Mouse (Mus musculus) heart, embryonic 14.5 days (tissue): Measurements from ENCODE around the gene Atp8a1. TPM values are rescaled to one million over a fixed set of nuclear protein-coding genes. Genes with fewer than 3 reads are reported as not detected.

Experiments used
- ATAC-seq: fragments of 200-750 bp; cut with Nextera tagmentation; 2 replicates; pipeline ENCODE4 v1.8.0; 2017; ENCODE audit warnings: low read depth, moderate TSS enrichment; ENCODE audit not compliant: insufficient number of reproducible peaks, insufficient read depth, low FRiP score
- H3K27ac ChIP-seq, 2 experiments: fragments of 200-500 bp in 1 of 2; fragments of 300-500 bp in 1 of 2; sonication (generic) in 1 of 2; replicated peaks in 1 of 2; 2 replicates each; pipeline ENCODE4 v1.5.1; 2012 to 2014; ENCODE audit warnings: low read depth in 2 of 2, low read length in 2 of 2, control low read depth in 1 of 2, mild to moderate bottlenecking in 1 of 2, mixed read lengths in 1 of 2; ENCODE audit not compliant: control insufficient read depth in 1 of 2, insufficient read depth in 1 of 2
- H3K27me3 ChIP-seq: fragments of 300-500 bp; sonication (generic); 2 replicates; pipeline ENCODE4 v1.6.1; 2014; ENCODE audit warnings: mild to moderate bottlenecking, low read length, control low read depth; ENCODE audit not compliant: control insufficient read depth, insufficient read depth
- H3K36me3 ChIP-seq: fragments of 300-500 bp; sonication (generic); 2 replicates; pipeline ENCODE4 v1.6.1; 2014; ENCODE audit warnings: mild to moderate bottlenecking, control low read depth, low read length, mixed read lengths; ENCODE audit not compliant: control insufficient read depth, insufficient read depth
- H3K4me1 ChIP-seq, 2 experiments: fragments of 200-500 bp in 1 of 2; fragments of 300-500 bp in 1 of 2; sonication (generic) in 1 of 2; 2 replicates each; pipeline ENCODE4 v1.6.1; 2012 to 2014; ENCODE audit warnings: low read length in 2 of 2, control low read depth in 1 of 2, mixed read lengths in 1 of 2; ENCODE audit not compliant: control insufficient read depth in 2 of 2, insufficient read depth in 2 of 2
- H3K4me2 ChIP-seq: fragments of 300-500 bp; sonication (generic); 2 replicates; pipeline ENCODE4 v1.6.1; 2014; ENCODE audit warnings: mild to moderate bottlenecking, low read length
- H3K4me3 ChIP-seq, 2 experiments: fragments of 200-500 bp in 1 of 2; fragments of 300-500 bp in 1 of 2; sonication (generic) in 1 of 2; 2 replicates each; pipeline ENCODE4 v1.5.1; 2012 to 2014; ENCODE audit warnings: low read length in 2 of 2, mild to moderate bottlenecking in 2 of 2, control low read depth in 1 of 2, low read depth in 1 of 2, moderate library complexity in 1 of 2; ENCODE audit not compliant: control insufficient read depth in 1 of 2, insufficient read depth in 1 of 2
- H3K9ac ChIP-seq: fragments of 300-500 bp; sonication (generic); 2 replicates; pipeline ENCODE4 v1.6.1; 2014; ENCODE audit warnings: mild to moderate bottlenecking, low read length
- H3K9me3 ChIP-seq: fragments of 300-500 bp; sonication (generic); 2 replicates; pipeline ENCODE4 v1.6.1; 2016; ENCODE audit warnings: low read length, control low read depth; ENCODE audit not compliant: control insufficient read depth
- WGBS: fragments of 180-500 bp; shearing (Covaris S2); extraction: QIAGEN DNeasy Blood & Tissue Kit; methylation state at CpG from one replicate; pipeline ENCODE4 v1.1.7; 2014; 5-methylcytosine and 5-hydroxymethylcytosine counted together
- polyA plus RNA-seq: library from polyadenylated mRNA; unstranded; fragments of >200 nt; fragmentation: Nextera tagmentation; extraction: Ambion mirVana; gene quantifications from 2 replicates; pipeline ENCODE4 v1.2.1, GENCODE M21; 2014

The Atp8a1 gene
- 6.2 and 8.9 TPM in 2 replicates for polyA plus RNA-seq

- ATAC-seq = peak; percentile 98
- no peaks in the 10 kb centered on the region for H3K9me3 ChIP-seq
- 1% methylated on average over 58 of the region's 64 CpGs for WGBS
- no peaks in the 10 kb centered on the region for H3K36me3 ChIP-seq
- peak within 1 kb of the TSS; percentile 82 for H3K27ac ChIP-seq
- H3K4me3 ChIP-seq = peak within 1 kb of the TSS; percentile 83 to 99
- H3K4me1 ChIP-seq = peaks cover 5 to 16% of the 10 kb centered on the region in 2 experiments; a peak in 3 of 4 replicates
- peak within 1 kb of the TSS; percentile 77 for H3K9ac ChIP-seq
- peak within 1 kb of the TSS; percentile 92 for H3K4me2 ChIP-seq
- no peaks in the 10 kb centered on the region for H3K27me3 ChIP-seq
Measured at GRCm38 (mm10) chr5:67847253-67848165, at the start of gene Atp8a1. Gene Atp8a1 (minus strand): TSS chr5:67847434.

- 83% methylated on average over 9 of the region's 9 CpGs for WGBS
- H3K4me3 ChIP-seq = no peak overlapping the region
- no peaks in the 10 kb centered on the region for H3K9me3 ChIP-seq
- H3K27ac ChIP-seq = no peak overlapping the region
- H3K4me2 ChIP-seq = no peak overlapping the region
- no peaks in the 10 kb centered on the region for H3K27me3 ChIP-seq
- H3K9ac ChIP-seq = no peak overlapping the region
- no peaks in the 10 kb centered on the region for H3K36me3 ChIP-seq
- H3K4me1 ChIP-seq = no peaks in the 10 kb centered on the region
- ATAC-seq = no peak
Measured at GRCm38 (mm10) chr5:67884422-67885210, 37.4 kb upstream of the Atp8a1 start.

GRCm38 (mm10) chr5:67883564-67884171 is 36.4 kb upstream of the Atp8a1 start:
- Histone ChIP-seq H3K9me3 (no peaks in the 10 kb centered on the region), H3K27me3 (no peaks in the 10 kb centered on the region), H3K4me1 (no peaks in the 10 kb centered on the region), H3K27ac (no peak overlapping the region), H3K4me2 (no peak overlapping the region), H3K36me3 (no peaks in the 10 kb centered on the region), H3K9ac (no peak overlapping the region), H3K4me3 (no peak overlapping the region)
- ATAC-seq = no peak
- WGBS = 83% methylated on average over 1 of the region's 1 CpGs

- Histone ChIP-seq H3K9me3 (no peaks in the 10 kb centered on the region), H3K27me3 (no peaks in the 10 kb centered on the region), H3K4me1 (no peaks in the 10 kb centered on the region), H3K9ac (no peak overlapping the region), H3K4me3 (no peak overlapping the region), H3K27ac (no peak overlapping the region), H3K36me3 (no peaks in the 10 kb centered on the region), H3K4me2 (no peak overlapping the region)
- ATAC-seq = no peak
- 30% methylated on average over 3 of the region's 3 CpGs for WGBS
Measured at GRCm38 (mm10) chr5:67871414-67871813, 24.2 kb upstream of the Atp8a1 start.

GRCm38 (mm10) chr5:67866221-67866620 is 19.0 kb upstream of the Atp8a1 start:
- 73% methylated on average over 9 of the region's 9 CpGs for WGBS
- no peak overlapping the region for H3K4me2 ChIP-seq
- no peaks in the 10 kb centered on the region for H3K9me3 ChIP-seq
- H3K27me3 ChIP-seq = no peaks in the 10 kb centered on the region
- no peaks in the 10 kb centered on the region for H3K36me3 ChIP-seq
- H3K9ac ChIP-seq = no peak overlapping the region
- no peaks in the 10 kb centered on the region for H3K4me1 ChIP-seq
- H3K27ac ChIP-seq = no peak overlapping the region
- ATAC-seq = no peak
- no peak overlapping the region for H3K4me3 ChIP-seq

GRCm38 (mm10) chr5:67865670-67866069 is 18.4 kb upstream of the Atp8a1 start:
- 81% methylated on average over 5 of the region's 5 CpGs for WGBS

GRCm38 (mm10) chr5:67864508-67865060 is 17.4 kb upstream of the Atp8a1 start:
- H3K4me3 ChIP-seq = no peak overlapping the region
- no peak overlapping the region for H3K27ac ChIP-seq
- 78% methylated on average over 2 of the region's 2 CpGs for WGBS
- ATAC-seq = no peak
- no peak overlapping the region for H3K9ac ChIP-seq
- H3K36me3 ChIP-seq = no peaks in the 10 kb centered on the region
- no peaks in the 10 kb centered on the region for H3K27me3 ChIP-seq
- no peaks in the 10 kb centered on the region for H3K9me3 ChIP-seq
- no peak overlapping the region for H3K4me2 ChIP-seq
- no peaks in the 10 kb centered on the region for H3K4me1 ChIP-seq

More at GRCm38 (mm10) chr5:67865670-67866069, 18.4 kb upstream of the Atp8a1 start:
- H3K4me1 ChIP-seq = no peaks in the 10 kb centered on the region
- no peaks in the 10 kb centered on the region for H3K36me3 ChIP-seq
- no peak overlapping the region for H3K4me3 ChIP-seq
- no peak overlapping the region for H3K4me2 ChIP-seq
- no peaks in the 10 kb centered on the region for H3K27me3 ChIP-seq
- H3K9me3 ChIP-seq = no peaks in the 10 kb centered on the region
- no peak overlapping the region for H3K9ac ChIP-seq
- no peak for ATAC-seq
- H3K27ac ChIP-seq = no peak overlapping the region
